Mouse (Mus musculus): ENCODE measurements around the gene AI661453.

DNA sequence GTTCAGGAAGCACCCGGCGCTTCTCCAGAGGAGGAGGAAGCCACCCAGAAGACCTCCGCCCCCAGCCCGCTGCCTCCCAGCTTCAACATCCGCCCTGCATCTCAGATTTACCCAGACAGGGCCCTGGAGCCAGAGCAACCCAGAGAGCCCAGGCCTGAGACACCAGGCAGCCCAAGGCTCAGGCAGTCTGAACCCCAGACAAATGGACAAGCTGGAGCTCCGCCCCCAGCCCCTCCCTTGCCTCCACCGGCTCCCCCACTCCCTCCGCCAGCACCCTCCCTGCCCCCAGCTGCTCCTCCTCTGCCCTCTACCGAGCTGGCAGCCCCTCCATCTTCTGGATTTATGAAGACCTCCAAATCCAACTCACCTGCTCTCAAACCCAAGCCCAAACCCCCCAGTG, 29.9 kb downstream of the AI661453 start:
- TF ChIP-seq CTCF (conservative IDR thresholded peaks at IDR 0.05; ENCODE audit: low read length) (no peak), NANOG (IDR thresholded peaks at IDR 0.05; ENCODE audit: borderline replicate concordance, low read length) (no peak), POU5F1 (IDR thresholded peaks at IDR 0.05; ENCODE audit: borderline replicate concordance, low read length) (no peak)
